Mouse (Mus musculus) liver, embryonic 14.5 days (tissue): ENCODE results near the gene Il17re.

ENCODE experiments used
- CTCF ChIP-seq: IDR thresholded peaks from 2 replicates; pipeline ENCODE4 v1.5.1; 2016; ENCODE audit warnings: antibody characterized with exemption, low read depth, control low read depth
- EP300 ChIP-seq: IDR thresholded peaks from 2 replicates; pipeline ENCODE4 v1.6.1; 2016; ENCODE audit warnings: antibody characterized with exemption, low read depth

DNA sequence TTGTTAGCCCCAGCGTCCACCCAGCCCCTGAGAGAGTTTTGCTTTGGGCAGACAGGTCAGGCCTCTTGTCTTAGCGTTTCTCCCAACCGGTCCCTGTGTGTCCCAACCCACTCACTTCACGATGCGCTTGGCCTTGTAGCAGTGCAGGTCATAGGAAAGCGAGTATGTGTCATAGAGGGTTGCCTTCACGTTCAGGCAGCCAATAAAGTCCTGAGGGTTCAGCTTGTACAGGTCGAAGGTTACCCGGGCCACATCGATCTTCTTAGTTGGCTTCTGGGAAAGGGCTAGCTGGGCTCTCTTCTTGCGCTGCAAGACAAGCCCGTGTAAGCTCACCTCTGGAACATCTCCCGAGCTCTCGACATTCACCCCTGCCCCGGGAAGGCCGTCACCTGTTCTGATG is 30.3 kb upstream of the Il17re start:
- TF ChIP-seq CTCF: no peak
- TF ChIP-seq EP300: no peak
